In genomic region chr16:56212740-56213139, GRCm38 (mm10) we compare ENCODE assay signal across 17 mouse cellular contexts. TPM values are rescaled to one million over a fixed set of nuclear protein-coding genes. Genes with fewer than 3 reads are reported as not detected.
"Had no signal": no experiment of that assay in that cellular context is flagged by ENCODE, and none has a peak within 500 bp of the region (broad histone marks: within the 10 kb centered on the region; RNA-seq: fewer than 3 reads in every experiment).

No protein-coding gene starts in this region.

- H3K27ac ChIP-seq: intestine, embryonic 15.5 days; left cerebral cortex, adult 2 months; liver, embryonic 13.5 days; macrophage; midbrain, embryonic 12.5 days; neural tube, embryonic 13.5 days; stomach, embryonic 15.5 days had no signal

- H3K36me3 ChIP-seq: intestine, embryonic 15.5 days; liver, embryonic 13.5 days; midbrain, embryonic 12.5 days; neural tube, embryonic 13.5 days; stomach, embryonic 15.5 days had no signal

- H3K9me3 ChIP-seq: intestine, embryonic 15.5 days; liver, embryonic 13.5 days; midbrain, embryonic 12.5 days; neural tube, embryonic 13.5 days; stomach, embryonic 15.5 days had no signal

- H3K4me3 ChIP-seq: intestine, embryonic 15.5 days; left cerebral cortex, adult 2 months; liver, embryonic 13.5 days; midbrain, embryonic 12.5 days; myocyte; neural tube, embryonic 13.5 days; stomach, embryonic 15.5 days had no signal

- H3K4me2 ChIP-seq: intestine, embryonic 15.5 days; liver, embryonic 13.5 days; lung, embryonic 14.5 days; midbrain, embryonic 12.5 days; neural tube, embryonic 13.5 days; stomach, embryonic 15.5 days had no signal

- ATAC-seq: intestine, embryonic 15.5 days; lung, postnatal 0 days; midbrain, embryonic 16.5 days had no signal

- H3K27me3 ChIP-seq: intestine, embryonic 15.5 days; liver, embryonic 13.5 days; midbrain, embryonic 12.5 days; neural tube, embryonic 13.5 days; stomach, embryonic 15.5 days had no signal

- DNase-seq: layer of hippocampus, postnatal 36 days; liver, embryonic 13.5 days; lung, embryonic 14.5 days; retina, postnatal 1 day; right cerebral cortex, postnatal 25 days; spleen, adult 18-20 months; thymus, postnatal 25 days had no signal

- H3K4me1 ChIP-seq: intestine, embryonic 15.5 days; liver, embryonic 13.5 days; midbrain, embryonic 12.5 days; neural tube, embryonic 13.5 days; stomach, embryonic 15.5 days had no signal

- H3K9ac ChIP-seq: intestine, embryonic 15.5 days; liver, embryonic 13.5 days; lung, embryonic 14.5 days; midbrain, embryonic 12.5 days; neural tube, embryonic 13.5 days; stomach, embryonic 15.5 days had no signal

RNA-seq across cellular contexts. Expression of gene Impg2, which starts 8.6 kb away (rescaled TPM):
- polyA plus RNA-seq: limb, embryonic 11.5 days had no signal
